ENCODE assay signal across 10 mouse cellular contexts in genomic region chr7:29452381-29452780, GRCm38 (mm10).
DNase-seq lines count a peak whose midpoint lies in the region; ATAC-seq lines count a peak whose summit lies in the region.
"Had no signal": no experiment of that assay in that cellular context is flagged by ENCODE, and none has a peak within 500 bp of the region (broad histone marks: within the 10 kb centered on the region; RNA-seq: fewer than 3 reads in every experiment).

No protein-coding gene starts in this region.

- intact Hi-C loops in heart, postnatal 10 days (cut with DNase I): loop anchor here (5.0 kb wide), 2 partner anchors 65 to 70 kb away; partner anchors contain the start of gene Sipa1l3

- WGBS in heart, embryonic 11.5 days (ENCODE audit: insufficient replicate concordance): 84% methylated on average over 6 of the region's 6 CpGs
- 83% methylated on average over 6 of the region's 6 CpGs for WGBS in neural tube, embryonic 12.5 days
- 84% methylated on average over 6 of the region's 6 CpGs for WGBS in intestine, embryonic 16.5 days
- 86% methylated on average over 6 of the region's 6 CpGs for WGBS in stomach, embryonic 15.5 days

- H3K27ac ChIP-seq in heart, embryonic 11.5 days (ENCODE audit: low read depth, low read length): peak overlapping the region; percentile 78; the same call in 1 of the 2 replicates
- H3K27ac ChIP-seq in neural tube, embryonic 12.5 days: no peak overlapping the region
- H3K27ac ChIP-seq in intestine, embryonic 16.5 days (ENCODE audit: low read length): peak overlapping the region; percentile 90
- peak overlapping the region; percentile 92 for H3K27ac ChIP-seq in stomach, embryonic 15.5 days

- H3K36me3 ChIP-seq in heart, embryonic 11.5 days (ENCODE audit: control insufficient read depth, insufficient read depth, low read length): no peaks in the 10 kb centered on the region
- H3K36me3 ChIP-seq in neural tube, embryonic 12.5 days: no peaks in the 10 kb centered on the region
- H3K36me3 ChIP-seq in intestine, embryonic 16.5 days (ENCODE audit: control insufficient read depth, insufficient read depth, low read length): no peaks in the 10 kb centered on the region
- no peaks in the 10 kb centered on the region for H3K36me3 ChIP-seq in stomach, embryonic 15.5 days

- H3K9ac ChIP-seq in heart, embryonic 11.5 days (ENCODE audit: low read depth, low read length): no peak overlapping the region
- no peak overlapping the region for H3K9ac ChIP-seq in neural tube, embryonic 12.5 days
- no peak overlapping the region for H3K9ac ChIP-seq in intestine, embryonic 16.5 days (ENCODE audit: low read depth, low read length)
- H3K9ac ChIP-seq in stomach, embryonic 15.5 days: no peak overlapping the region

- no peak overlapping the region for H3K4me3 ChIP-seq in heart, embryonic 11.5 days (ENCODE audit: low read depth, low read length)
- H3K4me3 ChIP-seq in neural tube, embryonic 12.5 days: no peak overlapping the region
- no peak overlapping the region for H3K4me3 ChIP-seq in intestine, embryonic 16.5 days (ENCODE audit: low read length)
- no peak overlapping the region for H3K4me3 ChIP-seq in stomach, embryonic 15.5 days (replicated peaks)
- H3K4me3 ChIP-seq: erythroblast, embryonic 14.5 days had no signal

- H3K4me2 ChIP-seq in heart, embryonic 11.5 days: no peak overlapping the region
- peak overlapping the region; percentile 38 for H3K4me2 ChIP-seq in neural tube, embryonic 12.5 days (replicated peaks)
- peak overlapping the region; percentile 0; the same call in 1 of the 2 replicates for H3K4me2 ChIP-seq in intestine, embryonic 16.5 days (ENCODE audit: low read depth, low read length)
- H3K4me2 ChIP-seq in stomach, embryonic 15.5 days: no peak overlapping the region

- H3K9me3 ChIP-seq in heart, embryonic 11.5 days (replicated peaks; ENCODE audit: control insufficient read depth, low read length): peaks cover 2% of the 10 kb centered on the region; the same call in 1 of the 2 replicates
- no peaks in the 10 kb centered on the region for H3K9me3 ChIP-seq in neural tube, embryonic 12.5 days
- no peaks in the 10 kb centered on the region for H3K9me3 ChIP-seq in intestine, embryonic 16.5 days (ENCODE audit: control insufficient read depth, low read length)
- no peaks in the 10 kb centered on the region for H3K9me3 ChIP-seq in stomach, embryonic 15.5 days

- 0 out of 2 replicates have a peak, but pooled peaks cover 4% of the 10 kb centered on the region for H3K4me1 ChIP-seq in heart, embryonic 11.5 days (ENCODE audit: control insufficient read depth, insufficient read depth, low read length)
- peaks cover 24% of the 10 kb centered on the region for H3K4me1 ChIP-seq in neural tube, embryonic 12.5 days
- H3K4me1 ChIP-seq in intestine, embryonic 16.5 days (ENCODE audit: control insufficient read depth, insufficient read depth, low read length): peaks cover 29% of the 10 kb centered on the region
- H3K4me1 ChIP-seq in stomach, embryonic 15.5 days: peaks cover 32% of the 10 kb centered on the region

- DNase-seq in heart, postnatal 10 days: no peak
- no peak for DNase-seq in neural tube, embryonic 10.5 days (ENCODE audit: extremely low spot score, low spot score)
- DNase-seq in right cerebral cortex, adult 18-20 months: no peak

- no peak for ATAC-seq in heart, embryonic 11.5 days (replicated peaks; ENCODE audit: insufficient number of reproducible peaks, low FRiP score, low TSS enrichment)
- no peak; the same call in 1 of the 2 replicates for ATAC-seq in neural tube, embryonic 12.5 days (ENCODE audit: low FRiP score, low read depth)
- no peak for ATAC-seq in intestine, embryonic 16.5 days
- no peak for ATAC-seq in stomach, embryonic 15.5 days (ENCODE audit: insufficient read depth, low FRiP score, low read depth)
- ATAC-seq in granulocyte monocyte progenitor cell, adult 5-6 weeks (replicated peaks; ENCODE audit: poor library complexity, severe bottlenecking): no peak

- H3K27me3 ChIP-seq in heart, embryonic 11.5 days (ENCODE audit: control insufficient read depth, insufficient read depth, low read length): peaks cover 96% of the 10 kb centered on the region
- no peaks in the 10 kb centered on the region for H3K27me3 ChIP-seq in neural tube, embryonic 12.5 days (replicated peaks)
- no peaks in the 10 kb centered on the region for H3K27me3 ChIP-seq in intestine, embryonic 16.5 days (replicated peaks; ENCODE audit: control insufficient read depth, insufficient read depth, low read length)
- no peaks in the 10 kb centered on the region for H3K27me3 ChIP-seq in stomach, embryonic 15.5 days (replicated peaks)
- H3K27me3 ChIP-seq: CH12.LX had no signal

Comparison
In these comparisons a context has a peak if more than half of its experiments do, and no peak if none do; other contexts are left out.
1. H3K4me2 ChIP-seq: peak in neural tube, embryonic 12.5 days (single experiment) and intestine, embryonic 16.5 days (single experiment); none in heart, embryonic 11.5 days (single experiment) and stomach, embryonic 15.5 days (single experiment).